Mouse (Mus musculus) midbrain, embryonic 10.5 days (tissue): ENCODE measurements around the gene Tbx10. TPM values are rescaled to one million over a fixed set of nuclear protein-coding genes. Genes with fewer than 3 reads are reported as not detected.
"Not testable (repeated sequence)": the region's sequence is repeated elsewhere in the genome, so short reads cannot be mapped to it uniquely, and the experiment has no call there.

Experiments
- DNase-seq: peaks from one replicate; pipeline ENCODE4 v3.0.0-alpha.2; 2017; ENCODE audit warnings: low spot score
- H3K27ac ChIP-seq: fragments of 300-500 bp; sonication (generic); replicated peaks from 2 replicates; pipeline ENCODE4 v1.5.1; 2016; ENCODE audit warnings: mild to moderate bottlenecking
- H3K27me3 ChIP-seq: fragments of 300-500 bp; sonication (generic); 2 replicates; pipeline ENCODE4 v1.6.1; 2016; ENCODE audit warnings: low read depth, mild to moderate bottlenecking; ENCODE audit not compliant: poor library complexity, severe bottlenecking
- H3K36me3 ChIP-seq: fragments of 300-500 bp; sonication (generic); 2 replicates; pipeline ENCODE4 v1.6.1; 2016; ENCODE audit warnings: mild to moderate bottlenecking, moderate library complexity
- H3K4me1 ChIP-seq: fragments of 300-500 bp; sonication (generic); 2 replicates; pipeline ENCODE4 v1.6.1; 2016
- H3K4me3 ChIP-seq: fragments of 300-500 bp; sonication (generic); 2 replicates; pipeline ENCODE4 v1.5.1; 2016; ENCODE audit warnings: mild to moderate bottlenecking, moderate library complexity
- H3K9me3 ChIP-seq: fragments of 300-500 bp; sonication (generic); replicated peaks from 2 replicates; pipeline ENCODE4 v1.6.1; 2016; ENCODE audit warnings: mild to moderate bottlenecking
- WGBS: fragments of 180-500 bp; shearing (Covaris S2); methylation state at CpG from one replicate; pipeline ENCODE4 v1.1.7; 2016; 5-methylcytosine and 5-hydroxymethylcytosine counted together
- polyA plus RNA-seq: library from polyadenylated mRNA; unstranded; fragments of >200 nt; fragmentation: Nextera tagmentation; extraction: Ambion mirVana; gene quantifications from 2 replicates; pipeline ENCODE4 v1.2.1, GENCODE M21; 2016

Gene Tbx10
- polyA plus RNA-seq, 1 experiment from 2014 or later, result not detected

- H3K27me3 ChIP-seq, result no peaks in the 10 kb centered on the region
- WGBS, result under 1% methylated on average over 26 of the region's 26 CpGs
- no peaks in the 10 kb centered on the region for H3K9me3 ChIP-seq
- peak; percentile 84 for DNase-seq
- peak within 1 kb of the TSS; percentile 93 for H3K27ac ChIP-seq
- peaks cover 27% of the 10 kb centered on the region for H3K4me1 ChIP-seq
- H3K4me3 ChIP-seq, result peak within 1 kb of the TSS; percentile 78
- H3K36me3 ChIP-seq, result peaks cover 12% of the 10 kb centered on the region
Measured at GRCm38 (mm10) chr19:4037788-4038232, 45.3 kb downstream of the Tbx10 start, which contains the start of gene Gstp1. TSS of gene Gstp1 (minus strand) at chr19:4037985.

- not testable (repeated sequence) for H3K4me3 ChIP-seq, H3K9me3 ChIP-seq, H3K27ac ChIP-seq, H3K36me3 ChIP-seq, H3K27me3 ChIP-seq, DNase-seq
- H3K4me1 ChIP-seq, result peaks cover 25% of the 10 kb centered on the region
- WGBS, result 92% methylated on average over 5 of the region's 5 CpGs
Measured at GRCm38 (mm10) chr19:4040941-4041340, 48.4 kb downstream of the Tbx10 start.

- H3K9me3 ChIP-seq, H3K27me3 ChIP-seq, DNase-seq, H3K4me3 ChIP-seq, H3K27ac ChIP-seq, H3K36me3 ChIP-seq: not testable (repeated sequence)
- WGBS, result 88% methylated on average over 4 of the region's 4 CpGs
- H3K4me1 ChIP-seq, result peaks cover 19% of the 10 kb centered on the region
Measured at GRCm38 (mm10) chr19:4041500-4041899, 48.9 kb downstream of the Tbx10 start.

GRCm38 (mm10) chr19:4042124-4042523 lies 49.6 kb downstream of the Tbx10 start:
- no peak for DNase-seq
- H3K27me3 ChIP-seq, result no peaks in the 10 kb centered on the region
- 84% methylated on average over 14 of the region's 14 CpGs for WGBS
- H3K27ac ChIP-seq, result no peak overlapping the region
- H3K9me3 ChIP-seq, result no peaks in the 10 kb centered on the region
- H3K4me3 ChIP-seq, result no peak overlapping the region
- no peaks in the 10 kb centered on the region for H3K36me3 ChIP-seq
- peaks cover 15% of the 10 kb centered on the region for H3K4me1 ChIP-seq

GRCm38 (mm10) chr19:4044109-4044508 lies 51.6 kb downstream of the Tbx10 start:
- H3K27ac ChIP-seq, H3K4me1 ChIP-seq, H3K27me3 ChIP-seq, H3K4me3 ChIP-seq, H3K36me3 ChIP-seq, H3K9me3 ChIP-seq, DNase-seq: not testable (repeated sequence)
- WGBS, result 84% methylated on average over 5 of the region's 5 CpGs

- peak; percentile 30 for DNase-seq
- no peak within 1 kb of the TSS for H3K4me3 ChIP-seq
- no peaks in the 10 kb centered on the region for H3K27me3 ChIP-seq
- H3K4me1 ChIP-seq, result 0 out of 2 replicates have a peak, but pooled peaks cover 2% of the 10 kb centered on the region
- no peak within 1 kb of the TSS for H3K27ac ChIP-seq
- WGBS, result 66% methylated on average over 16 of the region's 16 CpGs
- no peaks in the 10 kb centered on the region for H3K36me3 ChIP-seq
- no peaks in the 10 kb centered on the region for H3K9me3 ChIP-seq
Measured at GRCm38 (mm10) chr19:4045966-4046865, 53.7 kb downstream of the Tbx10 start, which contains the start of gene Gstp2. TSS of gene Gstp2 (minus strand) at chr19:4046023.

- no peaks in the 10 kb centered on the region for H3K36me3 ChIP-seq
- no peak overlapping the region for H3K4me3 ChIP-seq
- H3K27ac ChIP-seq, result no peak overlapping the region
- no peaks in the 10 kb centered on the region for H3K27me3 ChIP-seq
- H3K9me3 ChIP-seq, result no peaks in the 10 kb centered on the region
- DNase-seq, result no peak
- H3K4me1 ChIP-seq, result 0 out of 2 replicates have a peak, but pooled peaks cover 2% of the 10 kb centered on the region
- WGBS, result 85% methylated on average over 8 of the region's 8 CpGs
Measured at GRCm38 (mm10) chr19:4046866-4047254, 54.3 kb downstream of the Tbx10 start.

GRCm38 (mm10) chr19:4047859-4048258 lies 55.3 kb downstream of the Tbx10 start:
- Histone ChIP-seq H3K4me1 (0 out of 2 replicates have a peak, but pooled peaks cover 2% of the 10 kb centered on the region), H3K36me3 (no peaks in the 10 kb centered on the region), H3K9me3 (no peaks in the 10 kb centered on the region), H3K27ac (no peak overlapping the region), H3K27me3 (no peaks in the 10 kb centered on the region), H3K4me3 (no peak overlapping the region)
- 19% methylated on average over 4 of the region's 4 CpGs for WGBS
- peak; percentile 76 for DNase-seq

- not testable (repeated sequence) for H3K27ac ChIP-seq, H3K4me3 ChIP-seq, H3K36me3 ChIP-seq, H3K4me1 ChIP-seq, H3K27me3 ChIP-seq, H3K9me3 ChIP-seq, DNase-seq
- WGBS, result 80% methylated on average over 5 of the region's 5 CpGs
Measured at GRCm38 (mm10) chr19:4049069-4049468, 56.5 kb downstream of the Tbx10 start.

Other genes with a start within 250 kb of the Tbx10 start
- 29.7 and 38.3 TPM in 2 replicates for gene Kmt5b, start 225.3 kb upstream of the Tbx10 start, polyA plus RNA-seq
- 58.6 and 59.1 TPM in 2 replicates for gene Chka, start 141.0 kb upstream of the Tbx10 start, polyA plus RNA-seq
- gene Tcirg1, start 85.6 kb upstream of the Tbx10 start, polyA plus RNA-seq, result 17.0 and 17.6 TPM in 2 replicates
- 251 and 262 TPM in 2 replicates for gene Ndufs8, start 80.0 kb upstream of the Tbx10 start, polyA plus RNA-seq
- gene Aldh3b1, start 62.9 kb upstream of the Tbx10 start, polyA plus RNA-seq, result 0.73 TPM in 2 replicates
- 5.1 and 8.0 TPM in 2 replicates for gene Unc93b1, start 57.6 kb upstream of the Tbx10 start, polyA plus RNA-seq
- gene Aldh3b3, start 34.1 kb upstream of the Tbx10 start, polyA plus RNA-seq, result not detected in 2 replicates
- gene Aldh3b2, start 20.4 kb upstream of the Tbx10 start, polyA plus RNA-seq, result 0.21 and 0.35 TPM in 2 replicates
- 1.1 and 2.0 TPM in 2 replicates for gene Acy3, start 6.2 kb upstream of the Tbx10 start, polyA plus RNA-seq
- 20.2 and 21.5 TPM in 2 replicates for gene Nudt8, start 7.8 kb downstream of the Tbx10 start, polyA plus RNA-seq
- gene Gm49405, start 7.9 kb downstream of the Tbx10 start, polyA plus RNA-seq, result 2.4 and 2.8 TPM in 2 replicates
- gene Doc2g, start 10.6 kb downstream of the Tbx10 start, polyA plus RNA-seq, result 2.2 and 3.5 TPM in 2 replicates
- 188 and 207 TPM in 2 replicates for gene Ndufv1, start 20.1 kb downstream of the Tbx10 start, polyA plus RNA-seq
- gene Gstp1, start 45.2 kb downstream of the Tbx10 start, polyA plus RNA-seq, result 400 and 417 TPM in 2 replicates
- 1.0 and 2.8 TPM in 2 replicates for gene Gstp2, start 53.3 kb downstream of the Tbx10 start, polyA plus RNA-seq
- gene Gstp3, start 66.8 kb downstream of the Tbx10 start, polyA plus RNA-seq, result 0.23 TPM in 1 of 2 replicates, not detected in the other
- gene Cabp2, start 88.8 kb downstream of the Tbx10 start, polyA plus RNA-seq, result not detected in 2 replicates
- 76.2 and 82.5 TPM in 2 replicates for gene Cdk2ap2, start 104.4 kb downstream of the Tbx10 start, polyA plus RNA-seq
- gene Pitpnm1, start 107.2 kb downstream of the Tbx10 start, polyA plus RNA-seq, result 12.8 and 15.1 TPM in 2 replicates
- 60.6 and 61.7 TPM in 2 replicates for gene Aip, start 133.1 kb downstream of the Tbx10 start, polyA plus RNA-seq
- gene Gpr152, start 147.0 kb downstream of the Tbx10 start, polyA plus RNA-seq, result not detected in 2 replicates
- gene Cabp4, start 151.3 kb downstream of the Tbx10 start, polyA plus RNA-seq, result not detected in 2 replicates
- 133 and 138 TPM in 2 replicates for gene Coro1b, start 155.9 kb downstream of the Tbx10 start, polyA plus RNA-seq
- 0.67 TPM in 1 of 2 replicates, not detected in the other for gene Ptprcap, start 160.9 kb downstream of the Tbx10 start, polyA plus RNA-seq
- 58.8 and 71.4 TPM in 2 replicates for gene Rps6kb2, start 170.6 kb downstream of the Tbx10 start, polyA plus RNA-seq
- 2.8 and 4.1 TPM in 2 replicates for gene Carns1, start 182.7 kb downstream of the Tbx10 start, polyA plus RNA-seq
- gene Tbc1d10c, start 198.5 kb downstream of the Tbx10 start, polyA plus RNA-seq, result 0.85 and 1.2 TPM in 2 replicates
- gene Ppp1ca, start 199.3 kb downstream of the Tbx10 start, polyA plus RNA-seq, result 1,003 and 1,059 TPM in 2 replicates
- 58.9 and 60.3 TPM in 2 replicates for gene Rad9a, start 208.9 kb downstream of the Tbx10 start, polyA plus RNA-seq
- 0.65 and 0.74 TPM in 2 replicates for gene Clcf1, start 221.5 kb downstream of the Tbx10 start, polyA plus RNA-seq
- gene AC109138.7, start 221.6 kb downstream of the Tbx10 start, polyA plus RNA-seq, result not detected in 2 replicates
- gene Pold4, start 239.1 kb downstream of the Tbx10 start, polyA plus RNA-seq, result 12.2 and 15.6 TPM in 2 replicates